Mouse (Mus musculus) retina, adult 2 months (tissue): ENCODE measurements around the gene Loxl1.
"Not testable (repeated sequence)": the region's sequence is repeated elsewhere in the genome, so short reads cannot be mapped to it uniquely, and the experiment has no call there.

Source experiments
- DNase-seq: peaks from one replicate; pipeline ENCODE4 v3.0.0-alpha.2; 2012; ENCODE audit warnings: low read depth, low spot score

Gene Loxl1

DNA sequence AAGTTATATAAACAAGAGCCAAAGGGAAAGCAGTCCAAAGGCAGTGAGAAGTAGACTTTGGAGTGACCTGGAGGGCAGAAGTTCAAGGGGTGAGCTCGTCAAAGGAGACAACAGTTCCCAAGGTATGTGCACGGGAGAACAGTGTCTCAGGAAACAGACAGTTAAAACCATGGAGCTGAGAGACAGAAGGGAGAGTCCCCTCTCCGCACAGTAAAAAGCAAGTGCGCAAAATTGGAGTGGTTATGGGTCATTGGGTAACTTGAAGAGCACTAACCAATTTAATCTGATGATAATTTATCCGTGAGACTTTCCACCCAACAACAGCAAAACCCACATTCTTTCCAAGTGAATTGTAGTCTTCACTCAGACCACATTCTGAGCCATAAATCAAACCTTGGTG is 36.6 kb downstream of the Loxl1 start:
- no peak for DNase-seq

DNA sequence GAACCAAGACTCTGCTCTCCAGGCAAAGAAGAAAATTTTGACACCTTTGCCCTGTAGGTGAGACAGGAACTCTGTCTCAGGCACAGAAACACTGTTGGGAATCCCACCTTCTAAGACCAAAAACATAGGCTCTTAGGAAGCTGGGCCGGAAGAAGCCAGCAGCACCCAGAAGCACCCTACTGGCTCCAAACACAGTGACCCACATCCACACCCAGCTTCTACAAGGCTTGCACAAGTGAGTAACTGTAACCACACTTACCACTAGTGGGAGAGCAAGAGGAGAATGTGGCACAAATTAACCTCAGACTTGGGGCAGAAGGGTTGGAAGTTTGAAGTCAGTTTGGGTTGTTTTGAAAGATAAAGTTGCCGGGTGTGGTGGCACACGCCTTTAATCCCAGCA is 37.2 kb downstream of the Loxl1 start:
- DNase-seq, result no peak

DNA sequence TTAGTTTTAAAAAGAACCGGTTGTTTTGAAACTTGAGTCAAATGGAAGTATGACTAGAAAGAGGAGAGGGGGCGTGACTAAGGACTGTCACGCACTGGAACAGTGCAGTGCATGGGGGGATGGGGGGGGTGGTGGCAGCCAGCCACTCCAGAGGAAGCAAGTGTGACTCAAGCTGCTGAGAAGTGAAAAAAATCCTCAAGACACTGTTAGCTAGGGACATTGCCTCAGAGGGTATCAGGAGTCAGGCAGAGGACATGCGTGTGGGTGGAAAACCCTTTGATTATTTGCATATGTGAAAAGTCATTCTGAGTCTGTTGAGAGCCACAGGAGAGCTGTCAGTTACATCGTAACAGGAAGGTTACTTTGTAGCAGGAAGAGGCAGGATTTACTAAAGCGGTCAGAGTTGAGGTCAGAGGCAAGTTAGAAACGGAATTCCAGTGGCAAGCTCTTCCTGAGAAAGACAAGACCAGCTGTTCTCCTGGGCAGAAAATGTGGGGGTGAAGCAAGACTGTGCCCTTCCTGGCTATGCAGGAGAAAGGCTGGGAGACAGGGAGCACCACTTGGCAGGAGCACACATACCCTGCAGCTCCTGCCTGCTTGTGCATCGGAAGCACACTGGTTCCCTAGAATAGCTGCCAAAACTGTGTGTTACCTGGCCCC is 37.7 kb downstream of the Loxl1 start:
- no peak for DNase-seq

DNA sequence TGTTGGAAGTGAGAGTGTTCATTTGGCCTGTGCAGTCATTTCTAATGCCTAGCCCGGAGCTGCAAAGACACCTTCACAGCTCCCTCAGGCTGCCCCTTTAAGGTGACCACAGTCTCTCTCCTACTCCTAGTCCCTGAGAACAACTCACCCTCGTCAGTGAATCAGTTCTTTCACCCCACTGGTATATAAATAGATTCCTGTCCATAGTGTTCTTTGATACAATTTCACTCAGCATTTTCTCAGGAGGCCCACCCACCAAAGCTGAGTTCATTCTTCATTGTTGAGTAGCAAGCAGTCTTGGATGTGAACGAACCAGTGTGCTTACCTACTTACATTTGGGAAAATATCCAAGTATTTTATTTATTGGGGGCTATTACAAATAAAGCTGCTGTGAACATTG is 38.4 kb downstream of the Loxl1 start:
- no peak for DNase-seq

DNA sequence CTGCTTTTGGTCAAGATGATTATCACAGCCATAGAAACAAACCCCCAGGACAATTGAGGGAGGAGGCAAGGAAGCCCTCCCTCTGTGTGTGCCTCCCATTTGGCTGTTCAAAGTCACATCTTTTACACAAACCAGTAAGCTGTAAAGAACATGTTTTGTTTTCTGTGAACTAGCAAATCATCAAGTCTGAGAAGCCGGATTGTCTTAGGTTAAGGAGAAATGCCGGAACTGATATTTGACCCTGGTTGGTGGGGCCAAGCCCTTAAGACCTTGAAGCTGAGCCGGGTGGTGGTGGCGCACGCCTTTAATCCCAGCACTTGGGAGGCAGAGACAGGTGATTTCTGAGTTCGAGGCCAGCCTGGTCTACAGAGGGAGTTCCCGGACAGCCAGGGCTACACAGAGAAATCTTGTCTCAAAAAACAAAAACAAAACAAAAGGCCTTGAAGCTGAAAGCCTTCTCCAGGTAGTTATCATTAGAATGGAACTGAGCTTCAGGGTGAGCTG is 38.8 kb downstream of the Loxl1 start:
- DNase-seq, result no peak

DNA sequence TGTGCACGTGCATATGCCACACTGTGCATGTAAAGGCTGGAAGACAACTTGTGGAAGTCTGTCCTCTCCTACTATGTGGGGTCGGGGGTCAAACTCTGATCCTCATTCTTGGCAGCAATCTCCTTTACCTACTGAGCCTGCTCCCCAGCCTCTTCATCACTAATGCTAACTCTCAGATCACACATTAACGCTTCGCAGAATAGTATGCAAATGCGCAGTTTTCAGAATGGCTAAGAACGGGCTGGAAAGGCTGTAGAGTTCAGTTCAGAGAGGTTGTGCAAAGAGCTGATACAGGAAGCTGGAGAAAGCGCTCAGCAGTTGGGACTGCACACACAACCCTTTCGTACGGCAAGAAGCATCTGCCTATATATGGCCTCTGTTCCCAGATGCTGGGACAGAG is 40.1 kb downstream of the Loxl1 start:
- no peak for DNase-seq

DNA sequence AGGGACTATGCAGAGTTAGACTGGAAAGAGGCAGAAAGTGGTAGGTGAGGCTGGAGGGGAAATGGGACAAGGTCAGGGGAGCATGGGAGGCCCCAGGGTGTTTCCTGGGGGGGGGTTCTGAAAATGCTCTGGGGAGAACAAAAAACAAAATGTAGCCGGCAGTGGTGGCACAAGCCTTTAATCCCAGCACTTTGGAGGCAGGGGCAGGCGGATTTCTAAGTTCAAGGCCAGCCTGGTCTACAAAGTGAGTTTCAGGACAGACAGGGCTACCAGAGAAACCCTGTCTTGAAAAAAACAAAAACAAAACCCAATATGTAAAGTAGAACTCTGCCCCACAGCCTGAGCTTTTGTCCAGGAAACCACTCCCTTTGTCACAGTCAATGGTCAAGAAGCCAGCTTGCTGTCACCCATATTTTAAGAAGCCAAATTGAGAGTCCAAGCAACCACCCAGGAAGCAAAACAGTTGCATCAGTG is 40.9 kb downstream of the Loxl1 start:
- no peak for DNase-seq

DNA sequence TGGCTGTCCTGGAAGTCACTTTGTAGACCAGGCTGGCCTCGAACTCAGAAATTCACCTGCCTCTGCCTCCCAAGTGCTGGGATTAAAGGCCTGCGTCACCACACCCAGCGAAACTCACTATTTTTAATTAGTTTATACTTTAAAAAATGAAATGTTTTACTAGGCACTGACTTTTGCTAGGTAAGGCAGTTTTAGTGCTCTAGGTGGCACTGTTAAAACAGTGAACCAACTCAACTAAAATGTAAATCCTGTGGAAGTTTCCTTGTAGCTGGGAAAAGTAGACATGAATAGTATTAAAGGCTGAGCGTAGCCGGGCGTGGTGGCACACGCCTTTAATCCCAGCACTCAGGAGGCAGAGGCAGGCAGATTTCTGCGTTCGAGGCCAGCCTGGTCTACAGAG is 41.4 kb downstream of the Loxl1 start:
- DNase-seq, result not testable (repeated sequence)

DNA sequence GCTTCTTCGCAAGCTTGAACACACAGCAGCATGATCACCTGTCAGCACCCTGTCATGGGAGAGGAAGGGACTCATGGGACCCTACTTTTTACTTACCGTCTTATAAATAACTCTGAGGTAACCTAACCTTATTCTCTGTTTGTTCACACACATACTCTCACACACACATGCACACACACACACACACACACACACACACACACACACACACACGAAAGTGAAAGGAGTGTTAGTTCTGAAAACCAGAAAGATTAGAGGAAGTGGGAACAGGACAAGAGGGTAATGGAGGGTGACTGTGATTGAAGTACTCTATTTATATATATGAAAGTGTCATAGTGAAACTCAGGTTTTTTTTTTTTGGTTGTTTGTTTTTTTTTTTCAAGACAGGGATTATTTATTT is 41.9 kb downstream of the Loxl1 start:
- no peak for DNase-seq

DNA sequence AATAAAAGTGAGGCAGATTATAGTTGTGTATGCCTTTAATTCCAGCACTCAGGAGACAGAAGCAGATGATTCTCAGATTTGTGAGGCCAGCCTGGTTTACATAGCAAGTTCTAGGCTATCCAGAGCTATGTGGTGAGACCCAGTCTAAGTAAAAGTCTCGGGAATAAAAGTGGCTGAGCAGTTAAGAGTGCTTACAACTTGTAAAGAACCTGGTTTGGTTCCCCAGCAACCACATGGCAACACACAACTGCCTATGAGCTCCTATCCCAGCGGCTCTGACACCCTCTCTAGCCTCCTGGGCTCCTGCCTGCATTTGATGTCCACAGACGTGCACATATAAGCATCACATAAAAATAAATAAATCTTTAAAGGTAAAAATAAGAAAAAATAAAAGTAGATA is 42.9 kb downstream of the Loxl1 start:
- no peak for DNase-seq

DNA sequence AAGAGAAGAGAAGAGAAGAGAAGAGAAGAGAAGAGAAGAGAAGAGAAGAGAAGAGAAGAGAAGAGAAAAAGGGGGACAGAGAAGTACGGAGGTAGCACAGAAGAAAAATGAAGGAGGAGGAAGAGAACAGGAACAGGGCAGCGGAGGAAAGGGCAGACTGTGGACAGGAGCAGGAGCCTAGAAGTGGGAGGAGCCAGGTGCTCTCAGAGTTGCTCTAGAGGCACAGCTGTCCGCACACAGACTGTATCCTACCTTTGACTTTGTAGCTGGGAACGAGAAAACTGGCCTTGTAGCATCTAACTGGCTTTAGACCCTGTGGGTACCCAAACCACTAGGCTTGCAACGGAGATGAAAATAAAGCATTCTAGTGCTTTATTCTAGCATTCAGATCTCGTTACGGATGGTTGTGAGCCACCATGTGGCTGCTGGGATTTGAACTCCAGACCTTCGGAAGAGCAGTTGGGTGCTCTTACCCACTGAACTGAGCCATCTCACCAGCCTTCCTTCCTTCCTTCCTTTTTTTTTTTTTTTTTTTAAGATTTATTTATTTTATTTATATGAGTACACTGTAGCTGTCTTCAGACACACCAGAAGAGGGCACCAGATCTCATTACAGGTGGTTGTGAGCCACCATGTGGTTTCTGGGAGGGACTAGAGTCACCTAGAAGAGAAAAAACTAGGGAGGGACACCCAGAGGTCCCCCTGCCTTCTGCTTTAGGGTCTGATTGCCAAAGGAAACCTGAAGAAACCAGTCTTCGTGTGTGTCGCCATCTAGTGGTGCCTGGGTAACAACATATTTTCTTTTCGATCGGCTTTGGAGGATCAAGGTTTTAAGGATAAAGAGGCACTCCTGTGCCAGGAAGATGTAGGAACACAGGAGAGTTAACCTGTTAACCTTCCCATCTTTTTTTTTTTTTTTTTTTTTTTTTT is 44.3 kb downstream of the Loxl1 start:
- peak; percentile 46 for DNase-seq

DNA sequence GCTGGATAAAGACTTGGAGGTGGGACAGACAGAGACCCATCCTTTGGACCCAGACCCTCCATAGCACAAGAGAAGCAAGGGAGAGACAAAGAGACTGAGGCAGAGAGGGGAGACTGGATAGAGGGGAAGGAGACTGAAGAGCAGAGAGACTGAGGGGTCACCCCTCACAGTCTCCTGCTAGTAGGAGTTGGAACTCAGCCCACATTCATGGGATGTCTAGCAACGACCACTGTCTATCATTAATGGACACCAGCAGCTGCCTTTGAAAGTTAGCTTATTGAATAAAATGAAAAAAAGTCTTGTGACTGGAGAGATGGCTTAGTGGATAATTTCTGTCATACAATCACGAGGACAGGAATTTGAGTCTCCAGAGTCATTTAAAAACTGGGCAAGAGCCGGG is 45.9 kb downstream of the Loxl1 start:
- DNase-seq, result no peak

DNA sequence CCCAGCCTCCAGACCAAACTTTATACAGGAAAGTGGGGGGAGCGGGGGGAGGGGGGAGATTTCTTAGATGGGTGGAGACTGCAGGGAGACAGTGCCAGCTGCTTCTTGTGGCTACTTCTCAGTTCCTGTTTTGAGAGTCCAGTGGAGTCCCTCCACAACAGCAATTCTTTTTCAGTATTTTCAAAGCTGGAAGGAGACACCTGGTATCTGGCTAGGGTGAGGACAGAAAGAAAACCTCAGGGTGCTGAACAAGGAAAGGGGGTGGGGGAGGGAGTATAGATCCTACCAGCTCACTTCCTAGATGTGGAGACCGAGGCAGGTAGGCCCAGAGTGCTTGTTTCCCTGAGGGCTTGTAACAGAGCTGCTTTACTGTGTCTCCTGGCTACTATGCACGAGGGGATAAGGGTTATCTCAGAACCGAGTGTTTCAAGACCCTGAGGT is 46.4 kb downstream of the Loxl1 start:
- DNase-seq, result no peak

DNA sequence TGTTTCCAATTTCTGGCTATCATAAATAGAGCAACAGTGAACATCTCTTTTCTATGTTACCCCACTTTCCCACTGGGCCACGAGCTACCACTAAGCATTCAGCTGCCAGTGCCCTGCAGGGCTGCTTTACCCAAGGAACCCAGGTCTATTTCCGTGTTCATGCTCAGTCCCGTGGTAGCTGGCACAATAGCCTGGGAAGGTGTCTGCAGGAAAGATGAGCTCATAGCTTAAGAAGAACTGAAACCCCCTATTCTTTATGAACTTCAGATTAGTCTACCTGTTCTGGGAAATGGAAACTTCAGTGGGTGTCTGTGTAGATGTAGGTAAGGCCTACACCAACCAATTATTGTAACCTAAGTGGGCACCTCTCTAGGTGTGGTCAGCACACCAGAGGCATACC is 47.6 kb downstream of the Loxl1 start:
- no peak for DNase-seq

DNA sequence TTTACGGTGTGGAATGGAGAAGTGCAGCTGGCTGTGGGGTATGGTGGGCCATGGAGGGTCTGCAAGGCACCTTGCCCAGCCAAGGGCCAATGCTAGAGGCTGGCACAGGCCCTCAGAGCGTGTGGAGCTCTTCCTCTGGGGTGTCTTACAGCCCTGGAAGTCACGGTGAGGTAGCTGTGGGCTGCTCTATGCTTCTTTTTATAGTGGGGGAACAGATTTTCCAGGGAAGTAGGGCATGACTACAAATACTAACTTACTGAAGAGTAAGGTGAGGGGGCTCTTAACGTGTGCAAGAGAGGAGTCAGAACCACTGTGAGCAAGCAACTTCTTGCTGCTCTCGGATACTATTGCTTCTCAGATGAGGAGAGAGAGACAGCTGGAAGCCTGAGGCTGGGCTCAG is 50.5 kb downstream of the Loxl1 start:
- no peak for DNase-seq

DNA sequence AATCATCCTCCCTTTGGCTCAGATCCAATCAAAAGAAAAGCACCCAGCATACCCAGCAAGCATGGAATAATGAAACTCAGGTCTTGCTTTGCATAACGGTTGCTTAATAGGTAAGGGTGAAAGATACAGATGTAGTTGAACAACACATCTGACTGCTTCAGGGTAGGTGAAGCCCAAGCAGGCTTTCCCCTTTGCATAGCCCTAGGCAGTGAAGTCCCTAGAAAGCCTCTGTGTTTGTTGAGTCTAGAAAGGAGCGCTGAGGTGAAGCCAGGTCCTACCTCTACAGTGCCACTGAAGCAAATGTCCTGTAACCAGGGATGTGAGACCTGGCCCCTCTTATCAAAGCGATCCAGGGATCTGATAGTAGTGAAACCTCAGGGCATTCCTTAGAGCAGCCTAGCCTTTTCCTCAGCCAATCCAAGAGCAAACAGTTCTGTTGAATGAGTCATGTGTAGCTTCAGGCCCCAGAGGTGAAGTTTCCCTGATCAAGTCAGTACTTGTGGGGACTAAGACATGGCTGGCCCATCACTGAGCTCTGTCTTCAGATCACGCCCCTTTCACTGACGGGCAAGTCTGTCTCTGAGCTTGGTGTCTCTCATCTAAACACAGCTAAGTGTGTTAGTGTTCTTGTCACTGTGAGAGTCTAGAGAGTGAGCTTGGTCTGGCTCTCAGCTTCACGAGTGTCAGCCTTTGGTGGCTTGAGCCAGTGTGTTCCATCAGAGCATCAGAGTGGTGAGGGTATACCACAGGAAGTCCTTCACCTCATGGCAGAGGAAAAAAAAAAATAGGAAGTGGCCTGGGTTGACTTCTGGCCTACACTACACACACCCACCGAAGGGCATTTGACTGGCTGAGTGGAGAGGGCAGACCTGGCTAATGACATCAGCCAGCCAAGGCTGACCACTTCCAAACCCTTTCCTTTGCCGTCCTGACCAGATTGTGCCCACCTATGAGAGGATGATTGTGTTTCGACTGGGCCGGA is 57.0 kb downstream of the Loxl1 start:
- no peak for DNase-seq

DNA sequence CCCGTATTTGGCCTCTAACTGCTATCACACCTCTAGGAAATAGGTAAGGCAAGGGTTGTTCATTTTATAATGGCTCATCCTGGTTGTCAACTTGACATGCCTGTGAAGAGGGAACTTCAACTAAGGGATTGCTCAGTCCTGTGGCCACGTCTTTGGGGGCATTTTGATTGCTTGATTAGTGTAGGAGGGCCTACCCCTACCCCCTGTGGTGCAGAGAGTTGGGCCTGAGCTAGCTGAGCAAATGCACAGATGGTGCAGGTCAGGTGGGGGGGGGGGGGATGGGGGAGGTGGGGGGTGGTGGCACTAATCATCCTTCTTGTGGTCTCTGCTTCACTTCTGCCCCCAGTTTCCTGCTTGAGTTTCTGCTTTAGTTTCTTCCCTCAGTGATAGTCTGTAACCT is 57.9 kb downstream of the Loxl1 start:
- DNase-seq, result no peak

DNA sequence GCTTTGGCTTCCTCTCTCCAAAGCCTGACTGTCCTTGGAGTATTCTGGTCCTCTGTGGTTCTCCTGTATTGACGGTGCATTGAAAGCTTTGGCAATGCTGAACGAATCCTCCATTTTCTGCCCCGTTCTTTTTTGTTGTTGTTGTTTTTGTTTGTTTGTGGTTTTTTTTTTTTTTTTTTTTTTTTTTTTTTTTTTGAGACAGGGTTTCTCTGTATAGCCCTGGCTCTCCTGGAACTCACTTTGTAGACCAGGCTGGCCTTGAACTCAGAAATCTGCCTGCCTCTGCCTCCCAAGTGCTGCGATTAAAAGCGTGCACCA is 59.2 kb downstream of the Loxl1 start:
- DNase-seq, result not testable (repeated sequence)

DNA sequence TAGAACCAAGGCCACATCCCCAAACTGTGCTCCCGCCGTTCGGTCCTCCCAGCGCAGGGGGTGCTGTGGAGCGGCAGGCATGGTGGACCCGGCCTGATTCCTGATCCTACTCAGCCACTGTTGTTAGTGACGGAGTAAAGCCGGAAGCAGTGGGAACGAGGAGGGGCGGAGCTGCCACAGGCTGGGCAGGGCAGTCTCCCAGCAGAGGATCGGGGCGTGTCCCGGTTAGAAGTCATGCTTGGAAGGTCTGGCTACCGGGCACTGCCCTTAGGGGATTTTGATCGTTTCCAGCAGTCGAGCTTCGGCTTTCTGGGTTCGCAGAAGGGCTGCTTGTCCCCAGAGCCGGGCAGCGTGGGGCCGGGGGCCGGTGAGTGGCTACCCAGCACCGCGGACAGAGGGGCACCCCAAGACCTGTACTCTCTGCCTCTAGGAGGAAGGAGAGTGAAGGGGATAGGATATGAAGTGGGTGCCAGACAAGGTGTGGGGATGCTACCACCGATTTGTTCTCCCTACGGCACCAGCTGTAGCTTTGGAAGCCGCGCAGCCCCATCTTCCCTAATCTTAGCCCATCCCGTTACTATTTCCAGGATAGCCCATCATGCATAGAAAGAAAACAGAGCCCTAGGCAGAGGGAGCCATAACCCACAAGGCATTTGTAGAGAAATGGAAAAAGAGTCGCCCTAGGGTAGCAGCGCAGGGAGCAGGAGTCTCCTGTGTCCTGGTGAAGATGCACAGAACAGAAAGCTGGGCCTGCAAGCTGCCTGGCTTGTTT is 59.8 kb downstream of the Loxl1 start, which contains the start of gene Stoml1:
TSS of gene Stoml1 (plus strand) at position 132 of the 772 bp plus-strand sequence.
- peak; percentile 85 for DNase-seq

DNA sequence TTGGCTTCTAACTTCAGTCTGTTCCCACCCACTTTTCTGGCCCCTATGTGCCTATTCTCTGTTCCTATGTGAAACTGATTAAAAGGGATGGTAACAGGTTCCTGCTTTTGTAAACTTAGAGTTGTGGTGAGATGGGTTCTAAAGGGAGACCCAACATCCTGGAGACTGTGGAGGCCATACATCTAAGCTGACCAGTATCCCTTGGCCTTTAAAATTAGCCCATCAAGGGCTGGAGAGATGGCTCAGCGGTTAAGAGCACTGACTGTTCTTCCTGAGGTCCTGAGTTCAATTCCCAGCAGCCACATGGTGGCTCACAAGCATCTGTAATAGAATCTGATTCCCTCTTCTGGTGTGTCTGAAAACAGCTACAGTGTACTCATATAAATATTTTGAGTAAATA is 62.3 kb downstream of the Loxl1 start:
- not testable (repeated sequence) for DNase-seq

DNA sequence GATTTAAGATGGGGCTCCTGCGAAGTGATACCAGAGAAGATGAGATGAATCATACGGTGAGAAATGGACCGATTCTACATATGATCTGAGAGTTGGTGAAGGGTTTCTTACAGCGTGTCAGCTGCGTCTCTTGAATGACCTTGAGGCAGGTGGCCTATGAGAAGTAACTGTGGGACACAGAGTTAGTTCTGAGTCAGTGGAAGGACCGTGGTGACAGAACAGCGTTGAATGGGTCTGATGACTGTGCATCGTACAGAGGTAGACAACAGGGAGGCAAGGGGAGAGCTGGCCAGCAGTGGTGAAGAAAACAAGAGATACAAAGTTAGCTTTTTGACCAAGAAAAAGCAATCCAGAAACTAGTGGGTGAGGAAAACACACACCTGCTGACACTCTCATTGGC is 62.7 kb downstream of the Loxl1 start:
- DNase-seq, result no peak
